Mouse (Mus musculus): ENCODE results near the gene Foxb1. TPM values are rescaled to one million over a fixed set of nuclear protein-coding genes. Genes with fewer than 3 reads are reported as not detected.

Foxb1 gene
- not detected for polyA plus RNA-seq (2017; shearing (Covaris generic))

GRCm38 (mm10) chr9:69760371-69761301 is at the start of gene Foxb1:
Gene Foxb1 (minus strand): TSS chr9:69760940.

Other genes starting within 250 kb of the Foxb1 start
- gene Bnip2, start 228.5 kb upstream of the Foxb1 start, polyA plus RNA-seq (2017; shearing (Covaris generic)): 149 TPM